Mouse (Mus musculus) heart, embryonic 16.5 days (tissue): ENCODE data around the gene Cdc20b. TPM values are rescaled to one million over a fixed set of nuclear protein-coding genes. Genes with fewer than 3 reads are reported as not detected.
A peak's percentile ranks its signal among the peaks of the same experiment; 100 is the strongest.

ENCODE experiments used
- ATAC-seq: fragments of 200-750 bp; cut with Nextera tagmentation; replicated peaks from 2 replicates; pipeline ENCODE4 v1.8.0; 2017; ENCODE audit warnings: moderate number of reproducible peaks; ENCODE audit not compliant: insufficient read depth, low FRiP score; ENCODE audit errors: extremely low read depth
- H3K27ac ChIP-seq: fragments of 300-500 bp; sonication (generic); 2 replicates; pipeline ENCODE4 v1.5.1; 2014; ENCODE audit warnings: mild to moderate bottlenecking, low read length, control low read depth, moderate library complexity
- H3K27me3 ChIP-seq: fragments of 300-500 bp; sonication (generic); 2 replicates; pipeline ENCODE4 v1.6.1; 2014; ENCODE audit warnings: low read length, mixed read lengths; ENCODE audit not compliant: control insufficient read depth, insufficient read depth
- H3K36me3 ChIP-seq: fragments of 300-500 bp; sonication (generic); 2 replicates; pipeline ENCODE4 v1.6.1; 2014; ENCODE audit not compliant: control insufficient read depth, insufficient read depth
- H3K4me1 ChIP-seq: fragments of 300-500 bp; sonication (generic); 2 replicates; pipeline ENCODE4 v1.6.1; 2014; ENCODE audit warnings: low read length, mixed read lengths; ENCODE audit not compliant: control insufficient read depth, insufficient read depth
- H3K4me2 ChIP-seq: fragments of 300-500 bp; sonication (generic); 2 replicates; pipeline ENCODE4 v1.6.1; 2014; ENCODE audit warnings: low read depth, mild to moderate bottlenecking, control low read depth, low read length
- H3K4me3 ChIP-seq: fragments of 300-500 bp; sonication (generic); 2 replicates; pipeline ENCODE4 v1.5.1; 2014; ENCODE audit warnings: mild to moderate bottlenecking, control low read depth, low read length
- H3K9ac ChIP-seq: fragments of 300-500 bp; sonication (generic); 2 replicates; pipeline ENCODE4 v1.6.1; 2014; ENCODE audit warnings: low read length, control low read depth
- H3K9me3 ChIP-seq: fragments of 300-500 bp; sonication (generic); replicated peaks from 2 replicates; pipeline ENCODE4 v1.6.1; 2016; ENCODE audit warnings: low read length; ENCODE audit not compliant: control insufficient read depth
- WGBS: fragments of 180-500 bp; shearing (Covaris S2); extraction: QIAGEN DNeasy Blood & Tissue Kit; methylation state at CpG from one replicate; pipeline ENCODE4 v1.1.7; 2014; 5-methylcytosine and 5-hydroxymethylcytosine counted together
- polyA plus RNA-seq: library from polyadenylated mRNA; unstranded; fragments of >200 nt; fragmentation: Nextera tagmentation; extraction: Ambion mirVana; gene quantifications from 2 replicates; pipeline ENCODE4 v1.2.1, GENCODE M21; 2015

Gene Cdc20b
- polyA plus RNA-seq, 1 experiment from 2014 or later = 0.38 TPM

GRCm38 (mm10) chr13:112993531-112994152 lies 41.3 kb upstream of the Cdc20b start, which contains the start of gene Mcidas:
Mcidas (plus strand) TSS chr13:112993845.
- no peaks in the 10 kb centered on the region for H3K36me3 ChIP-seq
- no peak within 1 kb of the TSS for H3K27ac ChIP-seq
- peak within 1 kb of the TSS; percentile 7; the same call in 1 of the 2 replicates for H3K9ac ChIP-seq
- peak within 1 kb of the TSS; percentile 52 for H3K4me3 ChIP-seq
- WGBS = under 1% methylated on average over 63 of the region's 63 CpGs
- ATAC-seq = no peak
- no peaks in the 10 kb centered on the region for H3K9me3 ChIP-seq
- peaks cover 22% of the 10 kb centered on the region for H3K4me1 ChIP-seq
- H3K4me2 ChIP-seq = peak within 1 kb of the TSS; percentile 85
- H3K27me3 ChIP-seq = peaks cover 87% of the 10 kb centered on the region

DNA sequence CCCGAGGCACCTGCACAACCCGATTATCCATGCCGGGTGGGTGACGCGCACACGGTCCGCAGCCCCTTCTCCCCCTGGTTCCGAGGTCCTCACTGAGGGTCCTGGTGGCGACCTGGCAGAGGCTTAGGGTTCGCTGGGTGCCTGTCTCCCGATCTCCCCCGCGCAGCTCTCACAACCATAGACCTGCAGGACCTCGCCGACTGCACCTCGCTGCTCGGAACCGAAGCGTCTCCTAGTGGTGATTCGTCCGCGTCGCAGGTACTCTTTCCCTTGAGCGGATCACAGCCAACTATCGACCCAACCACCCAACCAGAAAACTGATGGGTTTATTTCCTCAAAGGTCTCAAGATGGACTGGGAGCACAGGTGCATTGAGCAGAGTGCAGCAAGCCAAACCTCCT lies 40.7 kb upstream of the Cdc20b start:
- Histone ChIP-seq H3K36me3 (no peaks in the 10 kb centered on the region), H3K4me1 (peaks cover 21% of the 10 kb centered on the region), H3K9ac (no peak overlapping the region), H3K27me3 (peaks cover 82% of the 10 kb centered on the region), H3K27ac (no peak overlapping the region), H3K4me2 (peak overlapping the region; percentile 85), H3K9me3 (no peaks in the 10 kb centered on the region), H3K4me3 (peak overlapping the region; percentile 52)
- no peak; the same call in 1 of the 2 replicates for ATAC-seq
- WGBS = 1% methylated on average over 25 of the region's 25 CpGs

GRCm38 (mm10) chr13:112996407-112996806 lies 38.5 kb upstream of the Cdc20b start:
- peaks cover 13% of the 10 kb centered on the region for H3K4me1 ChIP-seq
- no peak for ATAC-seq
- no peak overlapping the region for H3K4me3 ChIP-seq
- no peak overlapping the region for H3K9ac ChIP-seq
- no peaks in the 10 kb centered on the region for H3K36me3 ChIP-seq
- WGBS = 43% methylated on average over 4 of the region's 4 CpGs
- peaks cover 64% of the 10 kb centered on the region for H3K27me3 ChIP-seq
- no peaks in the 10 kb centered on the region for H3K9me3 ChIP-seq
- no peak overlapping the region for H3K27ac ChIP-seq
- no peak overlapping the region for H3K4me2 ChIP-seq

- Histone ChIP-seq H3K4me2 (no peak overlapping the region), H3K27me3 (peaks cover 59% of the 10 kb centered on the region), H3K4me1 (peaks cover 13% of the 10 kb centered on the region), H3K4me3 (no peak overlapping the region), H3K9me3 (no peaks in the 10 kb centered on the region), H3K27ac (no peak overlapping the region), H3K9ac (no peak overlapping the region), H3K36me3 (no peaks in the 10 kb centered on the region)
- ATAC-seq = no peak
- WGBS = 58% methylated on average over 6 of the region's 6 CpGs
Measured at GRCm38 (mm10) chr13:112997369-112997768, 37.5 kb upstream of the Cdc20b start.

DNA sequence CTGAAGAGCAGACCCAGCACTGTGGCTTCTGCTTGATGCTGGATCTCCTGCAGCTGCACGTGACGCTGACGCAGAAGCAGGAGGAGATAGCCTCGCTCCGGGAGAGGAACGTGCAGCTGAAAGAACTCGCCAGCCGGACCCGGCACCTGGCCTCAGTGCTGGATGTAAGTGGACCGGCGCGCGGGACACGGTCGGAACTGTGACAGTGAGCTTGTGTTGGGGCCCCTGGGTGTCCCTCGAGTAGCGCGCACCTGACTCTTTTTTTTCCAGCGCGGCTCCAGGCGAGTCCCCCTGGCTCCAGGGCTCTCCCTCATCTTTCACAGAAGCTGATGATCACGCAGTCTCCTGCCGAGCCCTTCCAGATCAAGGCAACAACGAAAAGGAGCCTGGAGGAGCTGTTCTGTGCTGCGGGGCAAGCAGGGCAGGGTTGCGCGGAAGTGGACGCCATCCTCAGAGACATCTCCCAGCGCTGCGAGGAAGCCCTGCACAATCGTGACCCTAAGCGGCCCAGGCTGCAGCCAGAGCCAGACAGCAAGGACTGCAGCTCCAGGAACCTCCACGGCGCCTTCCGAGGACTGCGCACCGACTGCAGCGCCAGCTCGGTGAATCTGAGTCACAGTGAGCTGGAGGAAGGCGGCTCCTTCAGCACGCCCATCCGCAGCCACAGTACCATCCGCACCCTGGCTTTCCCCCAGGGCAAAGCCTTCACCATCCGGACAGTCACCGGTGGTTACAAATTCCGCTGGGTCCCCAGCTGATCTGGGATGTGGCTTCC lies 36.3 kb upstream of the Cdc20b start:
- no peak overlapping the region for H3K27ac ChIP-seq
- no peaks in the 10 kb centered on the region for H3K9me3 ChIP-seq
- peaks cover 7% of the 10 kb centered on the region for H3K4me1 ChIP-seq
- H3K9ac ChIP-seq = peak overlapping the region; percentile 6; the same call in 1 of the 2 replicates
- ATAC-seq = no peak
- H3K27me3 ChIP-seq = peaks cover 47% of the 10 kb centered on the region
- peak overlapping the region; percentile 72 for H3K4me2 ChIP-seq
- WGBS = 1% methylated on average over 46 of the region's 46 CpGs
- H3K4me3 ChIP-seq = peak overlapping the region; percentile 50
- no peaks in the 10 kb centered on the region for H3K36me3 ChIP-seq

GRCm38 (mm10) chr13:113000090-113000489 lies 34.8 kb upstream of the Cdc20b start:
- no peaks in the 10 kb centered on the region for H3K4me1 ChIP-seq
- no peaks in the 10 kb centered on the region for H3K9me3 ChIP-seq
- no peak overlapping the region for H3K4me2 ChIP-seq
- no peak overlapping the region for H3K4me3 ChIP-seq
- no peak overlapping the region for H3K9ac ChIP-seq
- 69% methylated on average over 3 of the region's 3 CpGs for WGBS
- H3K27ac ChIP-seq = no peak overlapping the region
- ATAC-seq = no peak
- peaks cover 32% of the 10 kb centered on the region for H3K27me3 ChIP-seq
- H3K36me3 ChIP-seq = no peaks in the 10 kb centered on the region

GRCm38 (mm10) chr13:113000576-113001318 lies 34.2 kb upstream of the Cdc20b start:
- H3K36me3 ChIP-seq = no peaks in the 10 kb centered on the region
- H3K27ac ChIP-seq = no peak overlapping the region
- ATAC-seq = no peak
- no peaks in the 10 kb centered on the region for H3K4me1 ChIP-seq
- H3K4me3 ChIP-seq = no peak overlapping the region
- H3K9me3 ChIP-seq = no peaks in the 10 kb centered on the region
- WGBS = 59% methylated on average over 9 of the region's 9 CpGs
- peaks cover 26% of the 10 kb centered on the region for H3K27me3 ChIP-seq
- H3K9ac ChIP-seq = no peak overlapping the region
- H3K4me2 ChIP-seq = no peak overlapping the region

DNA sequence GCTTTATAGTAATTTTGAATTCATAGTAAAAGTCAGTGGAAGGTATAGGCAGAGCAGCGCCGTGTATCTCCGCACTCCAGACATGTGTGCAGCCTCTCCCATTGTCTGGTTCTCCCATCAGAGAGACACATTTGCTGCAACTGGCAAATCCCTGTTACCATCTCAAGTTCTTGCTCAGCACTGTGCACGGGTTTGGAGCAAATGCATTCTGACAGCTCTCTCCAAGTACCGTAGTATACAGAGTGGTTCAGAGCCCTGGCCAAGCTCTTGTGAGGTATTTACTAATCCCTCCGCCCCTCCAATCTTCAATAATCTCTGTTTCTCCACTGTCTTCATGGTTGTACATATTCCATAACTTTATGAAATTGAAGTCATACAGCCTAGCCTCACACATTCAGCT lies 22.2 kb upstream of the Cdc20b start:
- peak overlapping the region; percentile 70 for H3K4me2 ChIP-seq
- H3K9ac ChIP-seq = no peak overlapping the region
- peaks cover 6% of the 10 kb centered on the region; the same call in 1 of the 2 replicates for H3K4me1 ChIP-seq
- H3K27ac ChIP-seq = no peak overlapping the region
- 63% methylated on average over 6 of the region's 6 CpGs for WGBS
- no peak for ATAC-seq
- no peaks in the 10 kb centered on the region for H3K9me3 ChIP-seq
- H3K27me3 ChIP-seq = no peaks in the 10 kb centered on the region
- no peaks in the 10 kb centered on the region for H3K36me3 ChIP-seq
- peak overlapping the region; percentile 57 for H3K4me3 ChIP-seq
